Mouse (Mus musculus) hematopoietic multipotent progenitor cell, adult 10-12 weeks (in vitro differentiated cells): Measurements from ENCODE around the gene Degs1. TPM values are rescaled to one million over a fixed set of nuclear protein-coding genes. Genes with fewer than 3 reads are reported as not detected.

Experiments used
- polyA plus RNA-seq: library from polyadenylated mRNA; stranded (reverse); fragments of >175 nt; gene quantifications from 2 replicates; pipeline ENCODE4 v1.2.3, GENCODE M21; 2012; ENCODE audit warnings: low replicate concordance

Gene Degs1
- polyA plus RNA-seq = 28.1 and 32.3 TPM in 2 replicates

DNA sequence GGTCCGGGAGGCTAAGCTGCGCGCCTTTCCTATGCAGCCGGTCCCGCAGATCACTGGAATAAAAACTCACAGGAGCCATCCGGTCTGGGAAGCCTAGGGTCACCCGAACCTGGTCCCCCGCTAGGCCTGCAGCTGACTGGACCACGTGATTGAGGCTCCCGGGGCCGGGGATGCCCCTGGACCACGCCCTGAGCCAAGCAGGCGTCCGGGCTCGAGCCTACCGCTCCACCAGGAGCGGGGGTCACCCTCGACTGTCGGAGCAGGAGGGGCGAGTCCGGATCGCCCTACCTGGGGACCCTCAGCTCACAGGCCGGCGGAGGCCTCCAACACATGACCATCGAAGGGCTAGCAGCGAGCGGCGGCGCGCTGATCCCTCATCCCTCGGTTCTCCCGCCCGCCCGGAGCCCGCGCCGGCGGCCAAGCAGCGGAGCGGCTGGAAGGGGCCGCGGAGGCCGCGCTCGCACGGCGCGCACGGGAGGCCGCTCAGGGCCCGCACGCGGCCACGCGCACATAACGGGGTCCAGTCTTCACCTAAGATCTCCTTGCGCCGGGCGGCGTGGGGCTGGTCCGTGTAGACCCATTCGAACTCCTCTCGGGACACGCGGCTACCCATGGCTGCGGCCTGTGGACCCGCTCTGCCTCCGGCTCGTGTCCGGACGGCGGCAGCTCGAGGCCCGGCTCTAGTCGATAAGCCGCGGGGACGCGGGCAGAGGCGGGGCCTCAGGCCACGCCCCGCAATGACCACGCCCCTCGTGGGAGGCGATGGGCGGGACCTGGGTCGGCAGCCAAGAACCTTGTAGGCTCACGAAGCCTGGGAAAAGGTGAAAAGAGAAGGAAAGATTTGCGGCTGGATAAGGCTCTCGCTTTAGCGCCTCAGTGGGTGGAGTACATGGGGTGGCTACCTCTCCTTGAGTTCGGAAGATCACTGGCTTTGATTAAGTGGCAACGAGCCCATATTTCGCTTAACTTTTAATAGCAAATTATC, at the start of gene Degs1:
Gene Degs1 (minus strand): TSS at position 714 of the 985 bp plus-strand sequence.

Other genes with a start within 250 kb of the Degs1 start
- gene Srp9, start 158.1 kb downstream of the Degs1 start, polyA plus RNA-seq = 30.6 and 34.9 TPM in 2 replicates
- gene Vmn1r1, start 118.3 kb downstream of the Degs1 start, polyA plus RNA-seq = not detected in 2 replicates
- gene Fbxo28, start 58.8 kb upstream of the Degs1 start, polyA plus RNA-seq = 21.5 and 173 TPM in 2 replicates
- 6.0 and 29.1 TPM in 2 replicates for gene Trp53bp2, start 126.4 kb upstream of the Degs1 start, polyA plus RNA-seq
- 18.9 and 43.8 TPM in 2 replicates for gene Capn2, start 234.8 kb upstream of the Degs1 start, polyA plus RNA-seq